Mouse (Mus musculus): ENCODE results near the gene Hpgds.

DNA sequence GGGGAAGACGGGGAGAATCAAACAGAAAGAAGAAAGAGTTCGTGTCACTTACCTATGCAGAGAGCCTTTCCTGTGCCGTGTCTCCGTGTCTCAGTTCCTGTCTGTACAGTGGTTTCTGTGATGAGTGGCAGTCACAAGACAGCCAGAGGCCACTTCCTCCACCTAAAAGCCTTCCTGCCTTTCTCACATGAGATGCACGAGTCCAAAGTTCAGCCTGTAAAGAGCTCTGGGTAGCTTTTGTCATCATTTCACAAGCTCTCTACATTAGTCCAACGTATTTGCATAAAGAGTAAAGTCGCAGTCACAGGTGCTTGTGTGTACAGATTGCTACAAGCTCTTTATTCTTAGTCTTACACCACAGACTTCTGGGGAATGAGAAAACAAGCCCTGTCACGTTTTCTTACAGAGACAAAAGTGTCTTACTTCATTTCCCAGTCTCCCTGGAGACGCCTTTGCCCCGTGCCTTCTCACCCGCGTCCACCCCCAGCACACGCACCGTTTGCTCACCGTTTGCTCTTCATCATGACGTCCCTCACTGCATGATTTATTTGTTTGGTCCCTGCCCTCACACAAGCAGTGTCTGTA lies at the start of gene Hpgds:
- TF ChIP-seq CTCF (IDR thresholded peaks at IDR 0.05; ENCODE audit: borderline replicate concordance, insufficient read depth, low read length) (no peak), POLR2A (IDR thresholded peaks at IDR 0.05; ENCODE audit: low read depth, low read length) (no peak)
